Mouse (Mus musculus): ENCODE data around the gene Mex3d.

GRCm38 (mm10) chr10:80405481-80406173 lies 18.2 kb upstream of the Mex3d start:
- TF ChIP-seq CTCF (IDR thresholded peaks at IDR 0.05; ENCODE audit: low read depth) (peak; percentile 55), EP300 (IDR thresholded peaks at IDR 0.05; ENCODE audit: low read depth) (no peak)

Data from liver, postnatal 0 days (tissue).